Mouse (Mus musculus): Measurements from ENCODE around the gene Casp9.

DNA sequence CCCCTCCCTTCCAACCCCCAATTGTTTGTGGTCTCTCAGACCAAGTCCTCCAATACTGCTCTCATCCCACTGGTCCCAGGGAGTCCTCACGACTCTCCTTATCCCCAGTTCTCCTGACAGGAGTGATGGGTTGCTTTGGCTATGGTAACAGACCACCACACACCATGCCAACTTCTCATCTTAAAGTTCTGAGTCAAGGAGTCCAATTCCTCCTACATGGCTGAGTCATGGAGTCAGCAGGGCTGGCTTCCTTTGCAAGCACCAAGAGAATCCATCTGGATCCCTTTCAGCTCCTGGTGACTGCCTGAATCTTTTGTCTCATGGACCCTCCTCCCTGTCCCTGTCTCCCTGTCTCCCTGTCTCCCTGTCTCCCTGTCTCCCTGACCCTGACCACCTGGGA lies 40.5 kb downstream of the Casp9 start:
- no peak for TF ChIP-seq MAFK (IDR thresholded peaks at IDR 0.05; ENCODE audit: insufficient read depth, low read depth, low read length)
- TF ChIP-seq ZNF384 (IDR thresholded peaks at IDR 0.05; ENCODE audit: low read depth, low read length) = no peak
- no peak for TF ChIP-seq ZC3H11A (IDR thresholded peaks at IDR 0.05; ENCODE audit: borderline replicate concordance, low read depth, low read length)
